Mouse (Mus musculus) midbrain, embryonic 14.5 days (tissue): ENCODE data around the gene Ankrd63. TPM values are rescaled to one million over a fixed set of nuclear protein-coding genes. Genes with fewer than 3 reads are reported as not detected.

ENCODE experiments used
- ATAC-seq: fragments of 200-750 bp; cut with Nextera tagmentation; 2 replicates; pipeline ENCODE4 v1.8.0; 2017; ENCODE audit warnings: moderate number of reproducible peaks, moderate library complexity; ENCODE audit not compliant: low FRiP score, low TSS enrichment
- DNase-seq: peaks from one replicate; pipeline ENCODE4 v3.0.0-alpha.2; 2015
- H3K27ac ChIP-seq: fragments of 300-500 bp; sonication (generic); replicated peaks from 2 replicates; pipeline ENCODE4 v1.5.1; 2014; ENCODE audit warnings: mild to moderate bottlenecking, low read depth, low read length, moderate library complexity
- H3K27me3 ChIP-seq: fragments of 300-500 bp; sonication (generic); 2 replicates; pipeline ENCODE4 v1.6.1; 2014; ENCODE audit warnings: low read length, control low read depth, mixed read lengths; ENCODE audit not compliant: control insufficient read depth, insufficient read depth
- H3K36me3 ChIP-seq: fragments of 300-500 bp; sonication (generic); 2 replicates; pipeline ENCODE4 v1.6.1; 2014; ENCODE audit warnings: low read length, control low read depth; ENCODE audit not compliant: control insufficient read depth, insufficient read depth
- H3K4me1 ChIP-seq: fragments of 300-500 bp; sonication (generic); 2 replicates; pipeline ENCODE4 v1.6.1; 2014; ENCODE audit warnings: mild to moderate bottlenecking, antibody characterized with exemption, low read length, control low read depth; ENCODE audit not compliant: control insufficient read depth, insufficient read depth
- H3K4me2 ChIP-seq: fragments of 300-500 bp; sonication (generic); 2 replicates; pipeline ENCODE4 v1.6.1; 2014; ENCODE audit warnings: mild to moderate bottlenecking, low read length, moderate library complexity
- H3K4me3 ChIP-seq: fragments of 300-500 bp; sonication (generic); replicated peaks from 2 replicates; pipeline ENCODE4 v1.5.1; 2014; ENCODE audit warnings: low read depth, low read length
- H3K9ac ChIP-seq: fragments of 300-500 bp; sonication (generic); replicated peaks from 2 replicates; pipeline ENCODE4 v1.6.1; 2014; ENCODE audit warnings: mild to moderate bottlenecking, low read length, moderate library complexity
- H3K9me3 ChIP-seq: fragments of 300-500 bp; sonication (generic); 2 replicates; pipeline ENCODE4 v1.6.1; 2016; ENCODE audit warnings: low read length, control low read depth, mixed read lengths; ENCODE audit not compliant: control insufficient read depth
- WGBS: fragments of 180-500 bp; shearing (Covaris S2); extraction: QIAGEN DNeasy Blood & Tissue Kit; methylation state at CpG from one replicate; pipeline ENCODE4 v1.1.7; 2014; 5-methylcytosine and 5-hydroxymethylcytosine counted together
- polyA plus RNA-seq: library from polyadenylated mRNA; unstranded; fragments of >200 nt; fragmentation: Nextera tagmentation; extraction: Ambion mirVana; gene quantifications from 2 replicates; pipeline ENCODE4 v1.2.1, GENCODE M21; 2014

Ankrd63 gene
- polyA plus RNA-seq, 1 experiment from 2014 or later, result not detected

- 0 out of 2 replicates have a peak, but pooled peaks cover 5% of the 10 kb centered on the region for H3K27me3 ChIP-seq
- H3K27ac ChIP-seq, result no peak overlapping the region
- H3K4me1 ChIP-seq, result peaks cover 5% of the 10 kb centered on the region; the same call in 1 of the 2 replicates
- 27% methylated on average over 8 of the region's 8 CpGs for WGBS
- no peaks in the 10 kb centered on the region for H3K36me3 ChIP-seq
- no peak overlapping the region for H3K4me3 ChIP-seq
- H3K9me3 ChIP-seq, result no peaks in the 10 kb centered on the region
- DNase-seq, result no peak
- no peak for ATAC-seq
- no peak overlapping the region for H3K9ac ChIP-seq
- H3K4me2 ChIP-seq, result no peak overlapping the region
Observed at GRCm38 (mm10) chr2:118729816-118730621, 26.3 kb upstream of the Ankrd63 start.

GRCm38 (mm10) chr2:118729194-118729593 is 25.4 kb upstream of the Ankrd63 start:
- no peak overlapping the region for H3K27ac ChIP-seq
- H3K36me3 ChIP-seq, result no peaks in the 10 kb centered on the region
- H3K4me2 ChIP-seq, result no peak overlapping the region
- DNase-seq, result no peak
- ATAC-seq, result no peak
- H3K4me3 ChIP-seq, result no peak overlapping the region
- H3K9me3 ChIP-seq, result no peaks in the 10 kb centered on the region
- H3K4me1 ChIP-seq, result peaks cover 5% of the 10 kb centered on the region; the same call in 1 of the 2 replicates
- no peak overlapping the region for H3K9ac ChIP-seq
- 54% methylated on average over 4 of the region's 4 CpGs for WGBS
- 0 out of 2 replicates have a peak, but pooled peaks cover 5% of the 10 kb centered on the region for H3K27me3 ChIP-seq

GRCm38 (mm10) chr2:118728337-118728736 is 24.6 kb upstream of the Ankrd63 start, which contains the start of gene Plcb2:
Gene Plcb2 (minus strand): TSS chr2:118728438.
- ATAC-seq (no peak), DNase-seq (no peak)
- 14% methylated on average over 7 of the region's 7 CpGs for WGBS
- Histone ChIP-seq H3K27me3 (0 out of 2 replicates have a peak, but pooled peaks cover 5% of the 10 kb centered on the region), H3K9me3 (no peaks in the 10 kb centered on the region), H3K9ac (no peak within 1 kb of the TSS), H3K27ac (no peak within 1 kb of the TSS), H3K36me3 (no peaks in the 10 kb centered on the region), H3K4me3 (no peak within 1 kb of the TSS), H3K4me1 (peaks cover 5% of the 10 kb centered on the region; the same call in 1 of the 2 replicates), H3K4me2 (no peak within 1 kb of the TSS)

- no peaks in the 10 kb centered on the region for H3K9me3 ChIP-seq
- peaks cover 5% of the 10 kb centered on the region; the same call in 1 of the 2 replicates for H3K4me1 ChIP-seq
- no peaks in the 10 kb centered on the region for H3K36me3 ChIP-seq
- ATAC-seq (no peak), DNase-seq (no peak)
- WGBS, result 32% methylated on average over 9 of the region's 9 CpGs
- no peak overlapping the region for H3K9ac ChIP-seq
- H3K27me3 ChIP-seq, result 0 out of 2 replicates have a peak, but pooled peaks cover 5% of the 10 kb centered on the region
- no peak overlapping the region for H3K4me3 ChIP-seq
- H3K27ac ChIP-seq, result no peak overlapping the region
- H3K4me2 ChIP-seq, result no peak overlapping the region
Observed at GRCm38 (mm10) chr2:118727911-118728310, 24.1 kb upstream of the Ankrd63 start.

GRCm38 (mm10) chr2:118726873-118727272 is 23.1 kb upstream of the Ankrd63 start:
- Histone ChIP-seq H3K36me3 (no peaks in the 10 kb centered on the region), H3K4me1 (peaks cover 5% of the 10 kb centered on the region; the same call in 1 of the 2 replicates), H3K27ac (no peak overlapping the region), H3K9ac (no peak overlapping the region), H3K27me3 (0 out of 2 replicates have a peak, but pooled peaks cover 5% of the 10 kb centered on the region), H3K4me3 (no peak overlapping the region), H3K4me2 (no peak overlapping the region), H3K9me3 (no peaks in the 10 kb centered on the region)
- WGBS, result 79% methylated on average over 2 of the region's 2 CpGs
- ATAC-seq, result no peak
- no peak for DNase-seq

GRCm38 (mm10) chr2:118725511-118725910 is 21.7 kb upstream of the Ankrd63 start:
- Histone ChIP-seq H3K9ac (no peak overlapping the region), H3K9me3 (no peaks in the 10 kb centered on the region), H3K36me3 (no peaks in the 10 kb centered on the region), H3K4me3 (no peak overlapping the region), H3K4me2 (no peak overlapping the region), H3K27me3 (0 out of 2 replicates have a peak, but pooled peaks cover 5% of the 10 kb centered on the region), H3K4me1 (peaks cover 5% of the 10 kb centered on the region; the same call in 1 of the 2 replicates), H3K27ac (no peak overlapping the region)
- ATAC-seq (no peak), DNase-seq (no peak)
- 88% methylated on average over 4 of the region's 4 CpGs for WGBS

- H3K27ac ChIP-seq, result no peak overlapping the region
- no peaks in the 10 kb centered on the region for H3K9me3 ChIP-seq
- no peak for ATAC-seq
- no peak overlapping the region for H3K4me3 ChIP-seq
- no peak overlapping the region for H3K4me2 ChIP-seq
- 0 out of 2 replicates have a peak, but pooled peaks cover 3% of the 10 kb centered on the region for H3K27me3 ChIP-seq
- 84% methylated on average over 15 of the region's 15 CpGs for WGBS
- no peak overlapping the region for H3K9ac ChIP-seq
- no peaks in the 10 kb centered on the region for H3K36me3 ChIP-seq
- H3K4me1 ChIP-seq, result peaks cover 5% of the 10 kb centered on the region; the same call in 1 of the 2 replicates
- DNase-seq, result no peak
Observed at GRCm38 (mm10) chr2:118723693-118724486, 20.1 kb upstream of the Ankrd63 start.

- ATAC-seq (no peak), DNase-seq (no peak)
- no peak overlapping the region for H3K9ac ChIP-seq
- H3K4me1 ChIP-seq, result peaks cover 7% of the 10 kb centered on the region; the same call in 1 of the 2 replicates
- peaks cover 7% of the 10 kb centered on the region for H3K27me3 ChIP-seq
- no peak overlapping the region for H3K27ac ChIP-seq
- H3K9me3 ChIP-seq, result no peaks in the 10 kb centered on the region
- H3K4me3 ChIP-seq, result no peak overlapping the region
- whole genome bisulfite sequencing, result 90% methylated on average over 5 of the region's 5 CpGs
- no peak overlapping the region for H3K4me2 ChIP-seq
- H3K36me3 ChIP-seq, result no peaks in the 10 kb centered on the region
Observed at GRCm38 (mm10) chr2:118716677-118717076, 12.9 kb upstream of the Ankrd63 start.
